Mouse (Mus musculus) neural tube, embryonic 12.5 days (tissue): ENCODE measurements around the gene Mvd. TPM values are rescaled to one million over a fixed set of nuclear protein-coding genes. Genes with fewer than 3 reads are reported as not detected.

Experiments
- ATAC-seq: fragments of 200-750 bp; cut with Nextera tagmentation; 2 replicates; pipeline ENCODE4 v1.8.0; 2017; ENCODE audit warnings: low read depth, mild to moderate bottlenecking, moderate TSS enrichment, moderate library complexity; ENCODE audit not compliant: low FRiP score
- H3K27ac ChIP-seq: fragments of 300-500 bp; sonication (generic); 2 replicates; pipeline ENCODE4 v1.5.1; 2016
- H3K27me3 ChIP-seq: fragments of 300-500 bp; sonication (generic); replicated peaks from 2 replicates; pipeline ENCODE4 v1.6.1; 2016; ENCODE audit warnings: mild to moderate bottlenecking
- H3K36me3 ChIP-seq: fragments of 300-500 bp; sonication (generic); 2 replicates; pipeline ENCODE4 v1.6.1; 2016; ENCODE audit warnings: mild to moderate bottlenecking
- H3K4me1 ChIP-seq: fragments of 300-500 bp; sonication (generic); 2 replicates; pipeline ENCODE4 v1.6.1; 2016
- H3K4me2 ChIP-seq: fragments of 300-500 bp; sonication (generic); replicated peaks from 2 replicates; pipeline ENCODE4 v1.6.1; 2016; ENCODE audit warnings: mild to moderate bottlenecking
- H3K4me3 ChIP-seq: fragments of 300-500 bp; sonication (generic); 2 replicates; pipeline ENCODE4 v1.5.1; 2016
- H3K9ac ChIP-seq: fragments of 300-500 bp; sonication (generic); 2 replicates; pipeline ENCODE4 v1.6.1; 2016; ENCODE audit warnings: mild to moderate bottlenecking
- H3K9me3 ChIP-seq: fragments of 300-500 bp; sonication (generic); 2 replicates; pipeline ENCODE4 v1.6.1; 2016; ENCODE audit warnings: mild to moderate bottlenecking
- WGBS: fragments of 180-500 bp; shearing (Covaris S2); methylation state at CpG from one replicate; pipeline ENCODE4 v1.1.7; 2016; 5-methylcytosine and 5-hydroxymethylcytosine counted together
- microRNA-seq: library from miRNA; unstranded; fragments of <30 nt; microRNA quantifications from one replicate; pipeline ENCODE4, GENCODE M21; 2017
- polyA plus RNA-seq: library from polyadenylated mRNA; unstranded; fragments of >200 nt; fragmentation: Nextera tagmentation; extraction: Ambion mirVana; gene quantifications from 2 replicates; pipeline ENCODE4 v1.2.1, GENCODE M21; 2016

Mvd gene
- polyA plus RNA-seq, 1 experiment from 2014 or later, result 52.3 TPM

- Histone ChIP-seq H3K4me3 (no peak overlapping the region), H3K36me3 (peaks cover 88% of the 10 kb centered on the region), H3K4me1 (no peaks in the 10 kb centered on the region), H3K27ac (no peak overlapping the region), H3K27me3 (no peaks in the 10 kb centered on the region), H3K9me3 (no peaks in the 10 kb centered on the region), H3K4me2 (no peak overlapping the region), H3K9ac (no peak overlapping the region)
- ATAC-seq, result no peak
- 92% methylated on average over 6 of the region's 6 CpGs for WGBS
Observed at GRCm38 (mm10) chr8:122415554-122415953, 27.7 kb downstream of the Mvd start.

GRCm38 (mm10) chr8:122414311-122414710 is 28.9 kb downstream of the Mvd start:
- no peak overlapping the region for H3K4me2 ChIP-seq
- no peak overlapping the region for H3K9ac ChIP-seq
- H3K9me3 ChIP-seq, result no peaks in the 10 kb centered on the region
- H3K36me3 ChIP-seq, result peaks cover 97% of the 10 kb centered on the region
- H3K27me3 ChIP-seq, result no peaks in the 10 kb centered on the region
- no peaks in the 10 kb centered on the region for H3K4me1 ChIP-seq
- ATAC-seq, result no peak
- no peak overlapping the region for H3K27ac ChIP-seq
- 91% methylated on average over 9 of the region's 9 CpGs for WGBS
- no peak overlapping the region for H3K4me3 ChIP-seq

GRCm38 (mm10) chr8:122407678-122408077 is 35.5 kb downstream of the Mvd start:
- no peak for ATAC-seq
- 95% methylated on average over 7 of the region's 7 CpGs for WGBS
- H3K4me1 ChIP-seq, result no peaks in the 10 kb centered on the region
- H3K9me3 ChIP-seq, result no peaks in the 10 kb centered on the region
- peaks cover 98% of the 10 kb centered on the region for H3K36me3 ChIP-seq
- no peaks in the 10 kb centered on the region for H3K27me3 ChIP-seq
- no peak overlapping the region for H3K27ac ChIP-seq
- H3K4me3 ChIP-seq, result no peak overlapping the region
- no peak overlapping the region for H3K4me2 ChIP-seq
- no peak overlapping the region for H3K9ac ChIP-seq

GRCm38 (mm10) chr8:122405146-122405805 is 37.9 kb downstream of the Mvd start:
- Histone ChIP-seq H3K4me1 (no peaks in the 10 kb centered on the region), H3K9me3 (no peaks in the 10 kb centered on the region), H3K27me3 (no peaks in the 10 kb centered on the region), H3K4me3 (no peak overlapping the region), H3K9ac (no peak overlapping the region), H3K36me3 (peaks cover 98% of the 10 kb centered on the region), H3K4me2 (no peak overlapping the region), H3K27ac (no peak overlapping the region)
- no peak for ATAC-seq
- 93% methylated on average over 9 of the region's 9 CpGs for WGBS

GRCm38 (mm10) chr8:122398186-122398585 is 45.0 kb downstream of the Mvd start:
- Histone ChIP-seq H3K27ac (no peak overlapping the region), H3K36me3 (peaks cover 76% of the 10 kb centered on the region), H3K4me3 (no peak overlapping the region), H3K9me3 (no peaks in the 10 kb centered on the region), H3K9ac (no peak overlapping the region), H3K4me1 (no peaks in the 10 kb centered on the region), H3K4me2 (no peak overlapping the region), H3K27me3 (no peaks in the 10 kb centered on the region)
- ATAC-seq, result no peak
- 94% methylated on average over 9 of the region's 9 CpGs for WGBS

GRCm38 (mm10) chr8:122395291-122395690 is 47.9 kb downstream of the Mvd start:
- Histone ChIP-seq H3K27me3 (no peaks in the 10 kb centered on the region), H3K4me1 (no peaks in the 10 kb centered on the region), H3K4me3 (no peak overlapping the region), H3K9me3 (no peaks in the 10 kb centered on the region), H3K36me3 (peaks cover 70% of the 10 kb centered on the region), H3K4me2 (no peak overlapping the region), H3K9ac (no peak overlapping the region), H3K27ac (no peak overlapping the region)
- WGBS, result 86% methylated on average over 6 of the region's 6 CpGs
- ATAC-seq, result no peak

- Histone ChIP-seq H3K9me3 (no peaks in the 10 kb centered on the region), H3K36me3 (peaks cover 68% of the 10 kb centered on the region)
- no peak for ATAC-seq
Observed at GRCm38 (mm10) chr8:122393717-122394116, 49.5 kb downstream of the Mvd start.

GRCm38 (mm10) chr8:122390758-122391157 is 52.5 kb downstream of the Mvd start:
- Histone ChIP-seq H3K36me3 (peaks cover 81% of the 10 kb centered on the region), H3K9me3 (no peaks in the 10 kb centered on the region), H3K4me3 (no peak overlapping the region), H3K9ac (no peak overlapping the region), H3K4me2 (no peak overlapping the region), H3K27me3 (no peaks in the 10 kb centered on the region), H3K27ac (no peak overlapping the region), H3K4me1 (no peaks in the 10 kb centered on the region)
- ATAC-seq, result no peak
- WGBS, result 89% methylated on average over 3 of the region's 3 CpGs

More at GRCm38 (mm10) chr8:122393717-122394116, 49.5 kb downstream of the Mvd start:
- no peaks in the 10 kb centered on the region for H3K4me1 ChIP-seq
- no peak overlapping the region for H3K27ac ChIP-seq
- no peak overlapping the region for H3K9ac ChIP-seq
- H3K4me2 ChIP-seq, result no peak overlapping the region
- H3K27me3 ChIP-seq, result no peaks in the 10 kb centered on the region
- no peak overlapping the region for H3K4me3 ChIP-seq

GRCm38 (mm10) chr8:122389357-122389756 is 53.9 kb downstream of the Mvd start:
- Histone ChIP-seq H3K4me3 (no peak overlapping the region), H3K4me2 (no peak overlapping the region), H3K36me3 (peaks cover 91% of the 10 kb centered on the region), H3K9me3 (no peaks in the 10 kb centered on the region), H3K27me3 (no peaks in the 10 kb centered on the region), H3K9ac (no peak overlapping the region), H3K4me1 (no peaks in the 10 kb centered on the region), H3K27ac (no peak overlapping the region)
- 87% methylated on average over 3 of the region's 3 CpGs for WGBS
- no peak for ATAC-seq

Small RNA genes within 50 kb of the gene (microRNA-seq; reads per million reads assigned to microRNA genes)
- gene Gm24366, result not detected

Other genes starting within 250 kb of the Mvd start
- gene Zfpm1, start 161.3 kb downstream of the Mvd start, polyA plus RNA-seq, result 2.2 and 2.3 TPM in 2 replicates
- not detected in 2 replicates for gene Trhr2, start 82.7 kb downstream of the Mvd start, polyA plus RNA-seq
- gene Zc3h18, start 66.8 kb downstream of the Mvd start, polyA plus RNA-seq, result 57.1 and 62.4 TPM in 2 replicates
- not detected in 2 replicates for gene Il17c, start 21.4 kb downstream of the Mvd start, polyA plus RNA-seq
- gene Cyba, start 10.5 kb downstream of the Mvd start, polyA plus RNA-seq, result 58.5 and 59.9 TPM in 2 replicates
- gene Snai3, start 17.3 kb upstream of the Mvd start, polyA plus RNA-seq, result not detected in 2 replicates
- 34.6 and 39.7 TPM in 2 replicates for gene Rnf166, start 32.6 kb upstream of the Mvd start, polyA plus RNA-seq
- 65.0 and 67.1 TPM in 2 replicates for gene Ctu2, start 32.7 kb upstream of the Mvd start, polyA plus RNA-seq
- 6.4 and 6.5 TPM in 2 replicates for gene Piezo1, start 107.9 kb upstream of the Mvd start, polyA plus RNA-seq
- gene Cdt1, start 124.6 kb upstream of the Mvd start, polyA plus RNA-seq, result 22.8 and 25.9 TPM in 2 replicates
- 182 and 194 TPM in 2 replicates for gene Aprt, start 133.5 kb upstream of the Mvd start, polyA plus RNA-seq
- 4.6 and 6.2 TPM in 2 replicates for gene Galns, start 168.0 kb upstream of the Mvd start, polyA plus RNA-seq
- gene Trappc2l, start 168.2 kb upstream of the Mvd start, polyA plus RNA-seq, result 65.6 and 69.7 TPM in 2 replicates
- not detected in 2 replicates for gene Pabpn1l, start 179.3 kb upstream of the Mvd start, polyA plus RNA-seq